Mouse (Mus musculus): ENCODE data around the gene Ankrd34b.

DNA sequence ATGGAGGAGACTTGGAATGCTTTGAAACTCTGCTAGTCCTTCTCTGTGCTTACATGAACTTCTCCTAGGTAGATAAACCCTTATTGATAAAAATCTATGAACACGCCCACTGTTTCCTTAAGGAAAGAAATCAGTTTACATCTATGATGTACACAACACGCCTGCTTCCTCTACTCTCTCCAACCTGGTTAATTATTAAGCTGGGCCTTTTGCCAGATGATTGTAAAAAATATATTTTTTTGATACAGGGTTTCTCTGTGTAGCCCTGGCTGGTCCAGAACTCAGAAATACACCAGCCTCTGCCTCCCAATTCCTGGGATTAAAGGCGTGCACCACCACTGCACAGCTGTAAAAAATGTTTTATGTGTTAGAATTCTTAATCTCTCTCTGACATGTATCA is 39.0 kb downstream of the Ankrd34b start:
- no peak for TF ChIP-seq ZNF384 (IDR thresholded peaks at IDR 0.05; ENCODE audit: low read depth, low read length)
- TF ChIP-seq MAFK (IDR thresholded peaks at IDR 0.05; ENCODE audit: insufficient read depth, low read depth, low read length) = no peak
- TF ChIP-seq ZC3H11A (IDR thresholded peaks at IDR 0.05; ENCODE audit: borderline replicate concordance, low read depth, low read length) = no peak

Data from ES-E14 (cell line).